Mouse (Mus musculus) liver, embryonic 16.5 days (tissue): ENCODE measurements around the gene E130208F15Rik. TPM values are rescaled to one million over a fixed set of nuclear protein-coding genes. Genes with fewer than 3 reads are reported as not detected.
A peak's percentile ranks its signal among the peaks of the same experiment; 100 is the strongest.

Experiments
- ATAC-seq: fragments of 200-750 bp; cut with Nextera tagmentation; 2 replicates; pipeline ENCODE4 v1.8.0; 2017; ENCODE audit warnings: low read depth, mild to moderate bottlenecking, moderate number of reproducible peaks, moderate library complexity
- H3K27ac ChIP-seq: fragments of 300-500 bp; sonication (generic); 2 replicates; pipeline ENCODE4 v1.5.1; 2014; ENCODE audit warnings: mild to moderate bottlenecking, low read length
- H3K27me3 ChIP-seq: fragments of 300-500 bp; sonication (generic); 2 replicates; pipeline ENCODE4 v1.6.1; 2014; ENCODE audit warnings: low read depth, low read length, mixed read lengths; ENCODE audit not compliant: control insufficient read depth, insufficient read depth
- H3K36me3 ChIP-seq: fragments of 300-500 bp; sonication (generic); 2 replicates; pipeline ENCODE4 v1.6.1; 2014; ENCODE audit warnings: mild to moderate bottlenecking; ENCODE audit not compliant: control insufficient read depth, insufficient read depth
- H3K4me1 ChIP-seq: fragments of 300-500 bp; sonication (generic); 2 replicates; pipeline ENCODE4 v1.6.1; 2014; ENCODE audit warnings: low read depth, low read length, mixed read lengths; ENCODE audit not compliant: control insufficient read depth
- H3K4me2 ChIP-seq: fragments of 300-500 bp; sonication (generic); 2 replicates; pipeline ENCODE4 v1.6.1; 2014; ENCODE audit warnings: low read depth, low read length, mixed read lengths
- H3K4me3 ChIP-seq: fragments of 300-500 bp; sonication (generic); 2 replicates; pipeline ENCODE4 v1.5.1; 2014; ENCODE audit warnings: low read depth, mild to moderate bottlenecking, low read length
- H3K9ac ChIP-seq: fragments of 300-500 bp; sonication (generic); 2 replicates; pipeline ENCODE4 v1.6.1; 2014; ENCODE audit warnings: low read depth, low read length
- H3K9me3 ChIP-seq: fragments of 300-500 bp; sonication (generic); replicated peaks from 2 replicates; pipeline ENCODE4 v1.6.1; 2016; ENCODE audit warnings: low read length; ENCODE audit not compliant: control insufficient read depth
- WGBS: fragments of 180-500 bp; shearing (Covaris S2); extraction: QIAGEN DNeasy Blood & Tissue Kit; methylation state at CpG from one replicate; pipeline ENCODE4 v1.1.7; 2014; ENCODE audit not compliant: insufficient replicate concordance; 5-methylcytosine and 5-hydroxymethylcytosine counted together
- polyA plus RNA-seq: library from polyadenylated mRNA; unstranded; fragments of >200 nt; fragmentation: Nextera tagmentation; extraction: Ambion mirVana; gene quantifications from 2 replicates; pipeline ENCODE4 v1.2.1, GENCODE M21; 2015

E130208F15Rik gene
- polyA plus RNA-seq, 1 experiment from 2014 or later, result 0.30 TPM

- Histone ChIP-seq H3K4me1 (peaks cover 18% of the 10 kb centered on the region), H3K9ac (no peak overlapping the region), H3K27ac (no peak overlapping the region), H3K4me2 (no peak overlapping the region), H3K27me3 (no peaks in the 10 kb centered on the region), H3K4me3 (no peak overlapping the region), H3K36me3 (no peaks in the 10 kb centered on the region), H3K9me3 (no peaks in the 10 kb centered on the region)
- 38% methylated on average over 2 of the region's 2 CpGs for WGBS
- no peak for ATAC-seq
These were observed 3.8 kb downstream of the E130208F15Rik start for GRCm38 (mm10) chr7:30325364-30325763.

- Histone ChIP-seq H3K4me1 (peaks cover 8% of the 10 kb centered on the region), H3K36me3 (no peaks in the 10 kb centered on the region), H3K9me3 (no peaks in the 10 kb centered on the region), H3K27ac (no peak overlapping the region), H3K4me2 (no peak overlapping the region), H3K9ac (no peak overlapping the region), H3K4me3 (no peak overlapping the region), H3K27me3 (no peaks in the 10 kb centered on the region)
- no peak for ATAC-seq
These were observed 4.9 kb downstream of the E130208F15Rik start for GRCm38 (mm10) chr7:30326427-30326826.

- Histone ChIP-seq H3K4me1 (peaks cover 7% of the 10 kb centered on the region), H3K9ac (no peak overlapping the region), H3K4me3 (no peak overlapping the region), H3K36me3 (no peaks in the 10 kb centered on the region), H3K27ac (no peak overlapping the region), H3K27me3 (no peaks in the 10 kb centered on the region), H3K4me2 (no peak overlapping the region), H3K9me3 (no peaks in the 10 kb centered on the region)
- WGBS, result 59% methylated on average over 15 of the region's 15 CpGs
- no peak for ATAC-seq
These were observed 5.6 kb downstream of the E130208F15Rik start for GRCm38 (mm10) chr7:30327140-30327539.

GRCm38 (mm10) chr7:30328379-30328778 is 6.8 kb downstream of the E130208F15Rik start:
- 56% methylated on average over 10 of the region's 10 CpGs for WGBS
- Histone ChIP-seq H3K9me3 (no peaks in the 10 kb centered on the region), H3K36me3 (no peaks in the 10 kb centered on the region), H3K4me3 (no peak overlapping the region), H3K27me3 (peaks cover 2% of the 10 kb centered on the region; the same call in 1 of the 2 replicates), H3K27ac (no peak overlapping the region), H3K4me2 (no peak overlapping the region), H3K4me1 (peaks cover 1% of the 10 kb centered on the region), H3K9ac (no peak overlapping the region)
- ATAC-seq, result no peak

GRCm38 (mm10) chr7:30331887-30332286 is 10.3 kb downstream of the E130208F15Rik start:
- Histone ChIP-seq H3K27me3 (peaks cover 13% of the 10 kb centered on the region), H3K4me3 (no peak overlapping the region), H3K36me3 (no peaks in the 10 kb centered on the region), H3K4me1 (peaks cover 3% of the 10 kb centered on the region), H3K9ac (no peak overlapping the region), H3K4me2 (no peak overlapping the region), H3K9me3 (no peaks in the 10 kb centered on the region), H3K27ac (no peak overlapping the region)
- 10% methylated on average over 13 of the region's 13 CpGs for WGBS
- peak; percentile 64 for ATAC-seq

GRCm38 (mm10) chr7:30332622-30333259 is 11.2 kb downstream of the E130208F15Rik start:
- peaks cover 3% of the 10 kb centered on the region for H3K4me1 ChIP-seq
- no peaks in the 10 kb centered on the region for H3K9me3 ChIP-seq
- no peaks in the 10 kb centered on the region for H3K36me3 ChIP-seq
- ATAC-seq, result no peak
- peaks cover 13% of the 10 kb centered on the region for H3K27me3 ChIP-seq
- no peak overlapping the region for H3K4me2 ChIP-seq
- no peak overlapping the region for H3K27ac ChIP-seq
- H3K4me3 ChIP-seq, result no peak overlapping the region
- 38% methylated on average over 18 of the region's 18 CpGs for WGBS
- H3K9ac ChIP-seq, result no peak overlapping the region

- Histone ChIP-seq H3K4me2 (no peak overlapping the region), H3K9ac (no peak overlapping the region), H3K9me3 (no peaks in the 10 kb centered on the region), H3K36me3 (no peaks in the 10 kb centered on the region), H3K27ac (no peak overlapping the region), H3K27me3 (peaks cover 13% of the 10 kb centered on the region), H3K4me3 (no peak overlapping the region), H3K4me1 (peaks cover 3% of the 10 kb centered on the region)
- WGBS, result 21% methylated on average over 4 of the region's 4 CpGs
- ATAC-seq, result peak; percentile 55; the same call in 1 of the 2 replicates
These were observed 11.9 kb downstream of the E130208F15Rik start for GRCm38 (mm10) chr7:30333436-30333835.

- H3K36me3 ChIP-seq, result no peaks in the 10 kb centered on the region
- H3K27ac ChIP-seq, result no peak overlapping the region
- ATAC-seq, result no peak
- no peak overlapping the region for H3K4me3 ChIP-seq
- peaks cover 3% of the 10 kb centered on the region for H3K4me1 ChIP-seq
- 32% methylated on average over 5 of the region's 5 CpGs for WGBS
- H3K27me3 ChIP-seq, result peaks cover 13% of the 10 kb centered on the region
- H3K4me2 ChIP-seq, result no peak overlapping the region
- H3K9ac ChIP-seq, result no peak overlapping the region
- no peaks in the 10 kb centered on the region for H3K9me3 ChIP-seq
These were observed 13.0 kb downstream of the E130208F15Rik start for GRCm38 (mm10) chr7:30334563-30334962.

- no peaks in the 10 kb centered on the region for H3K36me3 ChIP-seq
- H3K9me3 ChIP-seq, result no peaks in the 10 kb centered on the region
- peaks cover 3% of the 10 kb centered on the region for H3K4me1 ChIP-seq
- no peak for ATAC-seq
- H3K27me3 ChIP-seq, result peaks cover 13% of the 10 kb centered on the region
- H3K4me2 ChIP-seq, result no peak overlapping the region
- H3K4me3 ChIP-seq, result no peak overlapping the region
- H3K27ac ChIP-seq, result no peak overlapping the region
- H3K9ac ChIP-seq, result no peak overlapping the region
- WGBS, result 68% methylated on average over 6 of the region's 6 CpGs
These were observed 14.1 kb downstream of the E130208F15Rik start for GRCm38 (mm10) chr7:30335688-30336087.
